Mouse (Mus musculus) forebrain, postnatal 0 days (tissue): ENCODE data around the gene Jag2. TPM values are rescaled to one million over a fixed set of nuclear protein-coding genes. Genes with fewer than 3 reads are reported as not detected.

Experiments
- ATAC-seq: fragments of 200-750 bp; cut with Nextera tagmentation; 2 replicates; pipeline ENCODE4 v1.8.0; 2017; ENCODE audit warnings: mild to moderate bottlenecking, moderate library complexity
- DNase-seq: peaks from one replicate; pipeline ENCODE4 v3.0.0-alpha.2; 2015
- H3K27ac ChIP-seq: fragments of 300-500 bp; sonication (generic); 2 replicates; pipeline ENCODE4 v1.5.1; 2014; ENCODE audit warnings: low read depth, mild to moderate bottlenecking, antibody characterized with exemption, low read length, moderate library complexity, mixed read lengths
- H3K27me3 ChIP-seq: fragments of 300-500 bp; sonication (generic); 2 replicates; pipeline ENCODE4 v1.6.1; 2014; ENCODE audit warnings: mild to moderate bottlenecking, low read length, mixed read lengths; ENCODE audit not compliant: insufficient read depth
- H3K36me3 ChIP-seq: fragments of 300-500 bp; sonication (generic); 2 replicates; pipeline ENCODE4 v1.6.1; 2014; ENCODE audit warnings: mild to moderate bottlenecking, moderate library complexity; ENCODE audit not compliant: insufficient read depth
- H3K4me1 ChIP-seq: fragments of 300-500 bp; sonication (generic); 2 replicates; pipeline ENCODE4 v1.6.1; 2014; ENCODE audit warnings: antibody characterized with exemption; ENCODE audit not compliant: insufficient read depth
- H3K4me2 ChIP-seq: fragments of 300-500 bp; sonication (generic); 2 replicates; pipeline ENCODE4 v1.6.1; 2014; ENCODE audit warnings: low read depth, mild to moderate bottlenecking, moderate library complexity
- H3K4me3 ChIP-seq: fragments of 300-500 bp; sonication (generic); 2 replicates; pipeline ENCODE4 v1.5.1; 2014; ENCODE audit warnings: low read depth, low read length, mixed read lengths
- H3K9ac ChIP-seq: fragments of 300-500 bp; sonication (generic); 2 replicates; pipeline ENCODE4 v1.6.1; 2014; ENCODE audit warnings: mild to moderate bottlenecking
- H3K9me3 ChIP-seq: fragments of 300-500 bp; sonication (generic); 2 replicates; pipeline ENCODE4 v1.6.1; 2016; ENCODE audit warnings: low read length
- CTCF ChIP-seq: sonication (generic); IDR thresholded peaks from 2 replicates; pipeline ENCODE4 v1.5.1; 2016; ENCODE audit warnings: antibody characterized with exemption, control low read depth, low read depth
- WGBS: fragments of 180-500 bp; shearing (Covaris S2); extraction: QIAGEN DNeasy Blood & Tissue Kit; methylation state at CpG from one replicate; pipeline ENCODE4 v1.1.7; 2014; 5-methylcytosine and 5-hydroxymethylcytosine counted together
- polyA plus RNA-seq: library from polyadenylated mRNA; unstranded; fragments of >200 nt; fragmentation: Nextera tagmentation; extraction: Ambion mirVana; gene quantifications from 2 replicates; pipeline ENCODE4 v1.2.1, GENCODE M21; 2015
- total RNA-seq: library from RNA; depleted of rRNA; stranded (reverse); fragments of >200 nt; gene quantifications from 2 replicates; pipeline ENCODE4 v1.2.3, GENCODE M21; 2014

Jag2 gene
- total and polyA plus RNA-seq, 2 experiments from 2014 or later: 7.9 to 69.4 TPM

DNA sequence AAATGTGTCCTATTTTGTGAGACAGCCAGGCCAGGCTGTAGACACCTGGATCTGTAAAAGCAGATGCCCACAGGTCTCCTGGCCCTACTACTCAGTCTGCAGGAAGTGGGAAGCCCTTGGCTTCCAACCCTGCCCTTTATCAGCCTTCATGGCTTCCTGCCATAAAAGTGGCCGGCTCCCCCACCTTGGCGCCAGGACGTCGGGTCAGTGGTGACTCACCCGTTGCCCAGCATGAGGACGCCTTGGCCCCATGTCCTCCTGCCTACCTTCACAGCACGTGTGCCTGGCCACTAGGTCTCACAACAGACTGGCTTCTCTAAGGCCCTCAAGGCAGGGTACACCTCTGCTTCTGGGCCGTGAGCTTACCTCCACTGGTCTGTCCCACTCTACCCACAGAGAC lies 22.9 kb upstream of the Jag2 start:
- no peak overlapping the region for H3K9ac ChIP-seq
- no peak overlapping the region for H3K4me2 ChIP-seq
- H3K4me3 ChIP-seq: no peak overlapping the region
- H3K27me3 ChIP-seq: no peaks in the 10 kb centered on the region
- no peak for ATAC-seq
- no peak for DNase-seq
- no peak overlapping the region for H3K27ac ChIP-seq
- H3K36me3 ChIP-seq: no peaks in the 10 kb centered on the region
- WGBS: 82% methylated on average over 8 of the region's 8 CpGs
- H3K4me1 ChIP-seq: peaks cover 5% of the 10 kb centered on the region; the same call in 1 of the 2 replicates
- no peak for TF ChIP-seq CTCF
- H3K9me3 ChIP-seq: no peaks in the 10 kb centered on the region

- H3K27me3 ChIP-seq: no peaks in the 10 kb centered on the region
- ATAC-seq (no peak), DNase-seq (no peak)
- no peak overlapping the region for H3K4me3 ChIP-seq
- H3K36me3 ChIP-seq: no peaks in the 10 kb centered on the region
- H3K4me1 ChIP-seq: peaks cover 5% of the 10 kb centered on the region; the same call in 1 of the 2 replicates
- peak overlapping the region; percentile 94 for H3K9ac ChIP-seq
- WGBS: 21% methylated on average over 7 of the region's 7 CpGs
- H3K4me2 ChIP-seq: peak overlapping the region; percentile 93
- no peaks in the 10 kb centered on the region for H3K9me3 ChIP-seq
- TF ChIP-seq CTCF: no peak
- H3K27ac ChIP-seq: peak overlapping the region; percentile 88
Observed at GRCm38 (mm10) chr12:112951150-112951842, 21.7 kb upstream of the Jag2 start.

DNA sequence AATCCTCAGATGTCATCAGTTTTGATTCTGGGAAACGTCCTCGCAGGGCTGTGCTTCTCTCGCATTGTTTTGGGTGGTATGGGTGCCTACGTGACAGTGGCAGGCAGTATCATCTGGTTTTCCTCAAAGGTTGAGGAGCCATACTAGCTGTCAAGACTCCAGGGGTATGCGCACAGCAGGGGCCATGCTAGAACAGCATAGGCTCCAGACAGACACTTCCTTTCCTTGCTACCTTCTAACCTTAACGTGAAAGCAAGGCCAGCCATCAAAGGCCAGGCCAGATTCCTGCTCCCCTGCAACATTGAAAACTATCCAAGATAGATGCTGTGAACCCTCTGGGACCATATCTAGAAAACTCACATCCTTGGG lies 21.2 kb upstream of the Jag2 start:
- peak; percentile 44 for ATAC-seq
- no peak for TF ChIP-seq CTCF
- peak overlapping the region; percentile 94 for H3K9ac ChIP-seq
- no peaks in the 10 kb centered on the region for H3K9me3 ChIP-seq
- peaks cover 5% of the 10 kb centered on the region; the same call in 1 of the 2 replicates for H3K4me1 ChIP-seq
- peak overlapping the region; percentile 93 for H3K4me2 ChIP-seq
- peak overlapping the region; percentile 88 for H3K27ac ChIP-seq
- no peak for DNase-seq
- no peaks in the 10 kb centered on the region for H3K36me3 ChIP-seq
- H3K27me3 ChIP-seq: no peaks in the 10 kb centered on the region
- peak overlapping the region; percentile 58 for H3K4me3 ChIP-seq
- 5% methylated on average over 6 of the region's 6 CpGs for WGBS

DNA sequence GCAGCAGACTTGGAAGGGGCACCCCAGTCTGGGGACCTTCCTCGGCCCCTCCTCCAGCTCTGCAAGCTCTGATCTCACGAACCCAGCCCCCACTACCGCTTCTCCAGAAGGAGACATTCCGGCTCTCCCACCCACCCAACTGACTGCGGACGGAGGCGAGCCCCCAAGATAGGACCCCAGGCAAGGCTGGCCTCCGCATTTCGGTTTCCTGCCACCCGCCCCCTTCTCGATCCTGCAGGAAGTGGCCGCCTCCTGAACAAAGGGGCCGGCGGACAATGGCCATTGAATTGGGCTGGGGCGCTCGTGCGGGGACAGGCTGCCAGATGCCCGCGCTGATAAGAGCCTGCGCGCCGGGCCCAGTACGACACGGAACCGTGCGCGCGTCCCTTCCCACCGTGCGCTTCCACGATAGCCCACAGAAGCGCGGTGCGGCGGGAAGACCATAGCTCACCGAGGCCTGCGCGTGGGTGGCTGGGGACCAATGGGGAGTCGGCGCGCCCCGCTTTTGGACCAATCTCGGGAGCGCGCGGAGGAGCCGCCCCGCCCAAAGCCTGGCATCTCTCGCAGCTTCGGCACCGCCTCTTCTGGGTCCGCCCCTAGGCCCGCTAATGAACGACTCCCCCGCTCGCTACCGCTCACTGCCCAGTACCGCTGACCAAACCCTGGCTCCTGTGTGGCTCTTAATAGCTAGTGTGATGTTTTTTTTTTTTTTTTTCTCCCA lies 20.6 kb upstream of the Jag2 start:
- H3K4me3 ChIP-seq: peak overlapping the region; percentile 58
- H3K27ac ChIP-seq: peak overlapping the region; percentile 88
- H3K9ac ChIP-seq: peak overlapping the region; percentile 94
- WGBS: under 1% methylated on average over 57 of the region's 58 CpGs
- peak; percentile 96 for DNase-seq
- H3K36me3 ChIP-seq: no peaks in the 10 kb centered on the region
- no peaks in the 10 kb centered on the region for H3K27me3 ChIP-seq
- peak overlapping the region; percentile 93 for H3K4me2 ChIP-seq
- H3K4me1 ChIP-seq: peaks cover 5% of the 10 kb centered on the region; the same call in 1 of the 2 replicates
- peak; percentile 96 for ATAC-seq
- TF ChIP-seq CTCF: peak; percentile 26
- H3K9me3 ChIP-seq: no peaks in the 10 kb centered on the region

- 28% methylated on average over 4 of the region's 4 CpGs for WGBS
Observed at GRCm38 (mm10) chr12:112947307-112947706, 17.7 kb upstream of the Jag2 start.

GRCm38 (mm10) chr12:112943669-112944068 lies 14.1 kb upstream of the Jag2 start:
- H3K36me3 ChIP-seq: no peaks in the 10 kb centered on the region
- H3K9me3 ChIP-seq: no peaks in the 10 kb centered on the region
- peaks cover 10% of the 10 kb centered on the region; the same call in 1 of the 2 replicates for H3K4me1 ChIP-seq
- 89% methylated on average over 2 of the region's 2 CpGs for WGBS
- H3K4me2 ChIP-seq: no peak overlapping the region
- no peak overlapping the region for H3K9ac ChIP-seq
- no peak overlapping the region for H3K4me3 ChIP-seq
- DNase-seq (no peak), ATAC-seq (no peak)
- H3K27ac ChIP-seq: no peak overlapping the region
- H3K27me3 ChIP-seq: no peaks in the 10 kb centered on the region
- no peak for TF ChIP-seq CTCF

More at GRCm38 (mm10) chr12:112947307-112947706, 17.7 kb upstream of the Jag2 start:
- Histone ChIP-seq H3K9me3 (no peaks in the 10 kb centered on the region), H3K9ac (no peak overlapping the region), H3K4me3 (no peak overlapping the region), H3K4me2 (no peak overlapping the region), H3K4me1 (peaks cover 6% of the 10 kb centered on the region; the same call in 1 of the 2 replicates), H3K27me3 (no peaks in the 10 kb centered on the region), H3K36me3 (no peaks in the 10 kb centered on the region), H3K27ac (no peak overlapping the region)
- peak; percentile 48; the same call in 1 of the 2 replicates for TF ChIP-seq CTCF
- ATAC-seq (no peak), DNase-seq (no peak)
